Mouse (Mus musculus): ENCODE results near the gene Vps37c. TPM values are rescaled to one million over a fixed set of nuclear protein-coding genes. Genes with fewer than 3 reads are reported as not detected.
A peak's percentile ranks its signal among the peaks of the same experiment; 100 is the strongest.

Gene Vps37c
- polyA plus RNA-seq, 1 experiment = 29.0 TPM

DNA sequence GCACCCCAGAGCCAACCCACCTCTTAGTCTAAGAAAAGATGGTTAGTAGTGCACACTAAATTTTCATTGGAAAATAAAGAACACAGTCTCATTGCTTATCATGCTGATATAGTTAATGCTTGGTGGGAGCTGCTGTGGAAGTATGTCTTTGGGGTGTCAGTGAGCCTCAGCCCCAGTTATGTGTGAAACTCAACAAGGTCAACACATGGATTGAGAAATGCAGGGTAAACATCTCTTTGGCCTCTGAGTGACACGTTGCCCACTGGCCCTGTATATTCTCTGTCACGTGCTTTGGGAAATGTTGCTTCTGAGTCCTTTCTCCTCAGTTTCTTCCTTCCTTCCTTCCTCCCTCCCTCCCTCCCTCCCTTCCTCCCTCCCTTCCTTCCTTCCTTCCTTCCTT is 30.1 kb upstream of the Vps37c start:
- no peak overlapping the region for H3K4me3 ChIP-seq (ENCODE audit: control insufficient read depth, low read depth, low read length)
- no peak overlapping the region for H3K27ac ChIP-seq (ENCODE audit: control insufficient read depth, insufficient read depth, low read depth, low read length)
- TF ChIP-seq CTCF (IDR thresholded peaks at IDR 0.05; ENCODE audit: control insufficient read depth, insufficient read depth, insufficient replicate concordance, low read depth, low read length) = no peak
- no peak for TF ChIP-seq POLR2A (IDR thresholded peaks at IDR 0.05; ENCODE audit: control insufficient read depth, low read depth, low read length)
- no peaks in the 10 kb centered on the region for H3K36me3 ChIP-seq (ENCODE audit: control insufficient read depth, insufficient read depth, low read length)
- H3K27me3 ChIP-seq (ENCODE audit: control insufficient read depth, insufficient read depth, low read length) = no peaks in the 10 kb centered on the region
- H3K4me1 ChIP-seq (ENCODE audit: control insufficient read depth, insufficient read depth, low read length) = no peaks in the 10 kb centered on the region

DNA sequence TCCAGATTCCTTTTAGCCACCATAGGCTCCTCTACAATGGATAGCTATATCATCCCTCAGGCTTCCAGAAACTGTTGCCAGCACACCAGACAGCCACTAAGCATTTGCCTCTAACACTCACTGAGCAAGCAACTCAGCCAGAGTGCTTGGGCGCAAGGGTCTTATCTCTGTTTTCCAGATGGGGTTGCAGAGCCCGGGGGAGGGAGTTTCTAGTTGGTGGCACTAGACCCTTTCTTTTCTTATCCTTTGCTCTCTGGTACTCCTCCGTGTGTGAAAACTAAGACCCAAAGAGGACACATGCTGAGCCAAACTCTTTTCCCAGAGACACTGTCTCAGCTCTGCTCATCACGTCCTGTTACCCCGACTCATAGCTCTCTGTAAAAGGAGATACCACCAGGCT is 27.2 kb upstream of the Vps37c start:
- no peaks in the 10 kb centered on the region for H3K4me1 ChIP-seq (ENCODE audit: control insufficient read depth, insufficient read depth, low read length)
- H3K27me3 ChIP-seq (ENCODE audit: control insufficient read depth, insufficient read depth, low read length) = no peaks in the 10 kb centered on the region
- H3K27ac ChIP-seq (ENCODE audit: control insufficient read depth, insufficient read depth, low read depth, low read length) = no peak overlapping the region
- no peak overlapping the region for H3K4me3 ChIP-seq (ENCODE audit: control insufficient read depth, low read depth, low read length)
- H3K36me3 ChIP-seq (ENCODE audit: control insufficient read depth, insufficient read depth, low read length) = no peaks in the 10 kb centered on the region
- TF ChIP-seq POLR2A (IDR thresholded peaks at IDR 0.05; ENCODE audit: control insufficient read depth, low read depth, low read length) = no peak
- no peak for TF ChIP-seq CTCF (IDR thresholded peaks at IDR 0.05; ENCODE audit: control insufficient read depth, insufficient read depth, insufficient replicate concordance, low read depth, low read length)

DNA sequence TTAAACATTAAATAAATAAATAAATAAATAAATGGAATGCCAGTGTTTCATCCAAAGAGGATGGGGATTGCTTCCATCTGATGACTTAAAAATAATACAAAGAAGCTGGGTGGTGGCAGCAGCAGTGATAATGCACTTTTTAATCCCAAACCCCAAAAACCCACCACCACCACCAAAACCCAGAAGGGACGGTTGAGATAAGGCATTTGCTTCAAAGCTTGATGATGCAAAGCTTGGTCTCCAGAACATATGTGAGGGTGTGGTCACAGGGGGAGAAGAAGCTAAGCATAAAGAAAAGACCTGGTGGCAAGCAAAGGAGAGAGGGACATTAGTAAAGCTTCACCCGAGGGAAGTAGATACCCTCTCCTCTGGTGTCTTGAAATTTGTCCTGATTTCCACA is 26.6 kb upstream of the Vps37c start:
- Histone ChIP-seq H3K27ac (ENCODE audit: control insufficient read depth, insufficient read depth, low read depth, low read length) (no peak overlapping the region), H3K4me1 (ENCODE audit: control insufficient read depth, insufficient read depth, low read length) (no peaks in the 10 kb centered on the region), H3K27me3 (ENCODE audit: control insufficient read depth, insufficient read depth, low read length) (no peaks in the 10 kb centered on the region), H3K4me3 (ENCODE audit: control insufficient read depth, low read depth, low read length) (no peak overlapping the region), H3K36me3 (ENCODE audit: control insufficient read depth, insufficient read depth, low read length) (no peaks in the 10 kb centered on the region)
- TF ChIP-seq CTCF (IDR thresholded peaks at IDR 0.05; ENCODE audit: control insufficient read depth, insufficient read depth, insufficient replicate concordance, low read depth, low read length) (no peak), POLR2A (IDR thresholded peaks at IDR 0.05; ENCODE audit: control insufficient read depth, low read depth, low read length) (no peak)

DNA sequence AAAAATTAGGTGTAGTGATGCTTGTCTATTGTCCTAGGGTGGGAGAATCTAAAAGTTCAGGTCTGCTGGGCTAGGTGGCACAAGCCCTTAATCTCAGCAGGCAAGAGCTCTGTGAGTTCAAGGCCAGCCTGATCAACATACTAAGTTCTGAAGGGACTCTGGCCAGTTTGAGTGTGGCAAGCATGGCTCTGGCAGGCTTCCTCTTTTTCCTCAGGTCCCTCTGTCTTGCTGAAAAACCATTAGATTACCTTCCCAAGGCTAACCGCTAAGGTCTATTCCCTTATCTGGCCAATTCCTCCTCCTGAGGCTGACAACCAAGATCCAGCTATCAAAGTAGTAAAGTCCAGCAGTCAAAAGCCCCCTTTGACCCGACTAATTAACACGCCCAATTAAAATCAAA is 25.9 kb upstream of the Vps37c start:
- no peak for TF ChIP-seq CTCF (IDR thresholded peaks at IDR 0.05; ENCODE audit: control insufficient read depth, insufficient read depth, insufficient replicate concordance, low read depth, low read length)
- TF ChIP-seq POLR2A (IDR thresholded peaks at IDR 0.05; ENCODE audit: control insufficient read depth, low read depth, low read length) = no peak
- no peaks in the 10 kb centered on the region for H3K27me3 ChIP-seq (ENCODE audit: control insufficient read depth, insufficient read depth, low read length)
- H3K36me3 ChIP-seq (ENCODE audit: control insufficient read depth, insufficient read depth, low read length) = no peaks in the 10 kb centered on the region
- H3K4me1 ChIP-seq (ENCODE audit: control insufficient read depth, insufficient read depth, low read length) = no peaks in the 10 kb centered on the region
- H3K27ac ChIP-seq (ENCODE audit: control insufficient read depth, insufficient read depth, low read depth, low read length) = no peak overlapping the region
- no peak overlapping the region for H3K4me3 ChIP-seq (ENCODE audit: control insufficient read depth, low read depth, low read length)

DNA sequence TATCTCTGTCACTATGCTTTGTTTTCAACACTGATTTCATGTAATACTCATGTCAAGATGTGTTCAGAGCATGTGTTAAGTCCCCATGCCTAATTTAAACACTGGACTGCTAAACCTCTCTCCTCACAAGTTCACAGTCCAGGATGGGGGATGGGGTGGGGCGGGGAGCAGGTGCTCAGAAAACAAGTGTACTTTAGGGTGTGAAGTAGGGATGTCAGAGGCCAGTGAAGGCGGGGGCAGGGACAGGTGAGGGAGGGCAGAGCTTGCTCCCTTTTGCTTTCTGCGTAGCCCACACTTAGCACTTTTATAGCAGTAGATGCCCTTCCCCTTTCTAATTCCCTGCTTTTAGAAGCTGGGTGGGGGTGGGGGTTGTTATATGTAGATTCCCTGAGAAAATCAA is 23.4 kb upstream of the Vps37c start:
- Histone ChIP-seq H3K4me3 (ENCODE audit: control insufficient read depth, low read depth, low read length) (no peak overlapping the region), H3K36me3 (ENCODE audit: control insufficient read depth, insufficient read depth, low read length) (no peaks in the 10 kb centered on the region), H3K4me1 (ENCODE audit: control insufficient read depth, insufficient read depth, low read length) (no peaks in the 10 kb centered on the region), H3K27me3 (ENCODE audit: control insufficient read depth, insufficient read depth, low read length) (no peaks in the 10 kb centered on the region), H3K27ac (ENCODE audit: control insufficient read depth, insufficient read depth, low read depth, low read length) (no peak overlapping the region)
- TF ChIP-seq POLR2A (IDR thresholded peaks at IDR 0.05; ENCODE audit: control insufficient read depth, low read depth, low read length) (no peak), CTCF (IDR thresholded peaks at IDR 0.05; ENCODE audit: control insufficient read depth, insufficient read depth, insufficient replicate concordance, low read depth, low read length) (no peak)

DNA sequence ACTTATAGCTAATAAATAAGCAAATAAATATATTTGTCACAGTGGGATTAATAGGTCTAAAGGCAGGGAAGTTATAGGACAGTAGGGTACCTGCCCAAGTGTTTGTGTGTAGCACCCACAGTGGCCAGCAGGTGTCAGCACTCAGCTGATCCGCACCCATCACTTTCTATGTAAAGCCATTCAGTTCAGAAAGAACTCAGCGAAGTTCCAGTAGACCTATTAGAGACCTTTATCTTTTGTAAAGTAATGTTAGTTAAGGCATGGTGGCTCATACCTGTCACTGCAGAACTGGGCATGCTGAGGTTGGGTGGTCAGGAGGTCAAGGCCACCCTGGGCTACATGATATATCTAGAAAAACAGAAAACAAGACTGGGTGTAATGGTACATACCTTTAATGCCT is 23.0 kb upstream of the Vps37c start:
- H3K36me3 ChIP-seq (ENCODE audit: control insufficient read depth, insufficient read depth, low read length) = no peaks in the 10 kb centered on the region
- no peaks in the 10 kb centered on the region for H3K27me3 ChIP-seq (ENCODE audit: control insufficient read depth, insufficient read depth, low read length)
- TF ChIP-seq CTCF (IDR thresholded peaks at IDR 0.05; ENCODE audit: control insufficient read depth, insufficient read depth, insufficient replicate concordance, low read depth, low read length) = peak; percentile 80; the same call in 1 of the 2 replicates
- no peak for TF ChIP-seq POLR2A (IDR thresholded peaks at IDR 0.05; ENCODE audit: control insufficient read depth, low read depth, low read length)
- H3K4me1 ChIP-seq (ENCODE audit: control insufficient read depth, insufficient read depth, low read length) = no peaks in the 10 kb centered on the region
- no peak overlapping the region for H3K27ac ChIP-seq (ENCODE audit: control insufficient read depth, insufficient read depth, low read depth, low read length)
- no peak overlapping the region for H3K4me3 ChIP-seq (ENCODE audit: control insufficient read depth, low read depth, low read length)

DNA sequence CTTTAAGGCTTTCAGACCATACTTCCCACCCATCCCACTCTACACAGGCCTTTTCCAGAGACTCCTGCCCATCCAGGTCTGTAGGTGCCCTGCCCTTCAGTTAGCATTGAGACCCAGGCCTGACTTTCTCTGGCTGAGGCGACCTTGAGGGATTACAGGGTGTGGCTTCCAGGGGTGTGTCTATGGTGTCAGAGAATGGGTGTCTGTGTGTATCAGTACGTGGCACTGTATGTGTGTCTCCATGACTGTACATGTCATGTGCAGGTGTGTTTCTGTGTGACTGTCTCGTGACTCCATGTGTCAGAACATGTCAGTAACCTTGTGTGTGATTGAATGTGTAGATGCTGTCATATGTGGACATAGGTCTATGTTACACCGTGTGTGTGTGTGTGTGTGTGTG is 17.2 kb upstream of the Vps37c start:
- Histone ChIP-seq H3K4me3 (ENCODE audit: control insufficient read depth, low read depth, low read length) (no peak overlapping the region), H3K27me3 (ENCODE audit: control insufficient read depth, insufficient read depth, low read length) (no peaks in the 10 kb centered on the region), H3K27ac (ENCODE audit: control insufficient read depth, insufficient read depth, low read depth, low read length) (no peak overlapping the region), H3K4me1 (ENCODE audit: control insufficient read depth, insufficient read depth, low read length) (no peaks in the 10 kb centered on the region), H3K36me3 (ENCODE audit: control insufficient read depth, insufficient read depth, low read length) (no peaks in the 10 kb centered on the region)
- no peak for TF ChIP-seq POLR2A (IDR thresholded peaks at IDR 0.05; ENCODE audit: control insufficient read depth, low read depth, low read length)
- no peak for TF ChIP-seq CTCF (IDR thresholded peaks at IDR 0.05; ENCODE audit: control insufficient read depth, insufficient read depth, insufficient replicate concordance, low read depth, low read length)

DNA sequence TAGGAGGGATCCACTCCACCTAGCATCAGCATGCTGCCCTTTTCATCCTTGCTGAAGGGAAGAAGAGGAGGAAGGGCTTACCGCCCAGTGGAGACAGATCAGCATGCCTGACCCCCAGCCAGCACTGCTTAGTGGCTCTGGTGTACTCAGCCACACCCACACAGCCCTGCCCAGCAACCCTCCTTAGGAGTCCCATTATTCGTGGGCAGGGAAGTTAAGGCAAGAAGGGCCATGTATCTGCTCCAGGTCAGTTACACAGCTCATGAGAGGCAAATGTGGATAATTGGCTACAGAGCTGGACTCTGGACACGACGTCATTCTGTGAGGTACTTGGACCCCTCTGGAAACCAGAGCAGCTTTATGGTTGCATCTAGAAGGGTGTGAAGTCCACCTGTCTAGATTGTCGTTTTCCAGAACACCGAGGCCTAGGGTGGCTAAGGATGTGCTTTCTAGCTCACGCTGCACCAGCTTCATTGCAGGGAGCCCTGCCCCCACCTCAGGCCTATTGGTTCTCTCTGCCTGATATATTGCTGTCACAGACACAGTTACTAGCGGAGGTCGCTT is 16.6 kb upstream of the Vps37c start:
- TF ChIP-seq CTCF (IDR thresholded peaks at IDR 0.05; ENCODE audit: control insufficient read depth, insufficient read depth, insufficient replicate concordance, low read depth, low read length) = no peak
- TF ChIP-seq POLR2A (IDR thresholded peaks at IDR 0.05; ENCODE audit: control insufficient read depth, low read depth, low read length) = no peak
- Histone ChIP-seq H3K36me3 (ENCODE audit: control insufficient read depth, insufficient read depth, low read length) (no peaks in the 10 kb centered on the region), H3K4me3 (ENCODE audit: control insufficient read depth, low read depth, low read length) (no peak overlapping the region), H3K27me3 (ENCODE audit: control insufficient read depth, insufficient read depth, low read length) (no peaks in the 10 kb centered on the region), H3K27ac (ENCODE audit: control insufficient read depth, insufficient read depth, low read depth, low read length) (no peak overlapping the region), H3K4me1 (ENCODE audit: control insufficient read depth, insufficient read depth, low read length) (no peaks in the 10 kb centered on the region)
